Mouse (Mus musculus) cerebellum, adult 8-10 months (tissue): Measurements from ENCODE around the gene Fgfr4.

Experiments used
- DNase-seq: peaks from one replicate; pipeline ENCODE4 v3.0.0; 2022

Gene Fgfr4

DNA sequence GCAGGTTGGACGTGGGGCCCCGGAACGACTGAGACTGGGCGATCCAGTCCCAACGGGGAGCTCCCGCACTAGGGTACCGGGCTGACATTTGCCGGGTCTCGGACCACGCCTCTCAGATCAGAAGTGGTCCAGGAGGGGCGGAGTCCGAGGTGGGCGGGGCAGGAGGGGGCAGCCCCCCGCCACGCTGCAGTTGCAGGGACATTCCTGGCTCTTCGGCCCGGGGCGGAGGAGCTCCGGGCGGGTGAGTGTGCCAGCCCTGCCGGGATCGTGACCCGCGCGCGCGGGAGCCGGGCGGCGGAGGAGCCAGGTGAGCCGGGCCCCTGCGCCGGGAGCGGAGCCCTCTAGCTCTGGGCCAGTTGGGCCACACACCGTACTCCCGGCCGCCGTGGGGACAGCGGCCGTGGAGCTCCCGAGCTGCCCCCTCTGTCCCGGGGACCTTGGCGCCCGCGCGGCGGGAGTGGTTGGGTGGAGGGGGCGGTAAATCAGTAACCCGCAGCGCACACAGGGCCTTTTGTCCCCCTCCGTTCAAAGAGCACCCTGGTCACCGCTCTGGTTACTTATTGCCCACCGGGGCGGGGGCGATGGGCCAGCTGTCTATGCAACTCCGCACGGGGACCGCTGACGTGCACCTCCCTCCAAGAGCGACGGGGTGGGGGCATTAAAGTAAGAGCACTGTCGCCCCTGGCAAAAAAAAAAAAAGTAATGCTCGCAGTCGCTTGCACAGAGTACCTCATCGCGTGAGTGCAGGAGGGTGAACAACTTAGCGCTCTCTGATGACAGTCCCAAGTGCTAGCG, at the start of gene Fgfr4:
Gene Fgfr4 (plus strand): TSS at position 20 of the 795 bp plus-strand sequence.
- DNase-seq = no peak

DNA sequence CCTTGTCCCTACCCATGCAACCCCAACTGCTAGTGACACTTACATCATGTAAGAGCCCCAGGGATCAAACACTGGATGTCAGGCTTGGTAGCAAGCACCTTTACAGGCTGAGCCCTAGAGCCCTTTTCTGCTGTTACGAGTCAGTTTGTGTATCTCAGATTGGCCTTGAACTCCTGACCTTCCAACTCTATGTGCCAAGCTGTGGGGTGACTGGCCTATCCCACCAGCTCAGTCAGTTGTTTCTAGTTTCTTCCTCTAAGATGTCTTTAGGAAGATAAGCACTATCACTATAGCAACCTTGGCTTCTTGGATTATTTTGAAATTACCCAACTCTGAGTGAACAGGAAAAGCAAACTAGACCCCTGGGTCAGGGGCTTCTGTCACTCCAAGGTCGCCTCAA, 49.1 kb upstream of the Fgfr4 start:
- no peak for DNase-seq

DNA sequence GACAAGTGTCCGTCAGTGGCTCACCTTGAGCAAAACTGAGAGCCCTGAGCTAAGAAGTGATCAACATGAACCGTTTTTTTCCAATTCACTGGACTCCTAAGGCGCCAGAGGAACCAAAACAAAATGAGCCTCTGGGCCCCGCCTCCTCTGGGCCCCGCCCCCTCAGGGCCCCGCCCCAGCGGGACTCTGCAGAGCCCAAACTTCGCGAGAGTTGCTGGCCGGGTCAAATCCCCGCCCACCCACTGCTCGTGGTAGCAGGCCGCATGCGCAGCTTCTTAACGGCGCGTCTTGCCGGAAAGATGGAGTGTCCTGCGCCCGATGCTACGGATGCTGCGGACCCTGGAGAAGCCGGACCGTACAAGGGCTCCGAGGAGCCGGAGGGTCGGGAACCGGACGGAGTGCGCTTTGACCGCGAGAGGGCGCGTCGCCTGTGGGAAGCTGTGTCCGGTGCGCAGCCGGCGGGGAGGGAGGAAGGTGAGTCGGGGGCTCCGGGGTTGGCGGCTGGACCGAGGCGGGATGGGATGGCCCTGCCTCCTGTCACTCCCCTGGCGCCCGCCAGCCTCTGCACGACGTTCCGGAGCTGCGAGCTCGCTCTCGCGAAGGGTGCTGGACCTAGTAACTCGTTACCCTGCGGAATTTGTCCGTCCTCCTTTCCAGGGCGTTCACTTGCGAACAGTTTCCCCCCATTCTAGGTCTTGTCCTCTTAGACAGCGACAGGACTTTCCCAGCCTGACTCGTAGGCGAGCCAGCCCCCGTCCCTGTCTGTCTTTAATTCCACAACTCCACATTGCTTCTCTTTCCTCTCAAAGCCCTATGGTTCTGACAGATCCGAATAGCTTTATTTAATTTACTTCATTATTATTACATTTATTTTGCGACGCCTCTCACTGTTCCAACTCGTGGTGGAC, 47.1 kb upstream of the Fgfr4 start, which contains the start of gene Zfp346:
Gene Zfp346 (plus strand): TSS at position 267 of the 908 bp plus-strand sequence.
- peak; percentile 97 for DNase-seq

DNA sequence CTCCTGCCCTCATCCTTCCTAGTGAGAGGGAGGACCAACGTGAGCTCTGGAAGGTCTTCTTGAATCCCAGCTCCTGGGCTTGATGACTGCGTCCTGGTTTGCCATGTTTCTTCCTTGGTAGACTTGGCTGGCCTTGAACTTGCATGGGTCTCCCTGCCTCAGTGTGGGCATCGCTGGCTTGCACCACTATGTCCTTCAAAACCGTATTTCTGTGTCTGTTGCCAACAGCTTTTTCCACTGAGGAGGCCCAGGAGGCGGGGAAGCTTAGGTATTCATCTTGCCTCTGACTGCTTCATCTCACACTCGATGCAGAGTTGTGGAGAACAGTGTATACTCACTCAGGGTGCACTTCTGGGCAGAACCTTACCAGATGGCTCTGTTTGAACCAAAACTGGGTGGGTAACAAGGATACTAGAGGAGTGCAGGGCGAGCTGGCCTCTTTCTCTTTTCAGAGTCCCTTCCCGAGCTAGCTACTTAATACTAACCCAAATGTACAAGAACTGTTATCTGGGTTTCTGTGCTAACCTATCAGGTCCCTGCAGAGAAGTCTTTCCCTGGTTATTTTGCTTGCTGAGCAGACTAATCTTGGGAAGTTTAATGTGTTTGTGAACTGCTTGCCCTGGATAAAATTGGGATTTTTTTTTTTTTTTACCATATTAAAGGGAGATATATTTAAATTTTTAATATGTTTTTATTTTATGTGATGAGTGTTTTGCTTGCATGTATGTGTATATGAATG, 46.3 kb upstream of the Fgfr4 start:
- peak; percentile 25 for DNase-seq

DNA sequence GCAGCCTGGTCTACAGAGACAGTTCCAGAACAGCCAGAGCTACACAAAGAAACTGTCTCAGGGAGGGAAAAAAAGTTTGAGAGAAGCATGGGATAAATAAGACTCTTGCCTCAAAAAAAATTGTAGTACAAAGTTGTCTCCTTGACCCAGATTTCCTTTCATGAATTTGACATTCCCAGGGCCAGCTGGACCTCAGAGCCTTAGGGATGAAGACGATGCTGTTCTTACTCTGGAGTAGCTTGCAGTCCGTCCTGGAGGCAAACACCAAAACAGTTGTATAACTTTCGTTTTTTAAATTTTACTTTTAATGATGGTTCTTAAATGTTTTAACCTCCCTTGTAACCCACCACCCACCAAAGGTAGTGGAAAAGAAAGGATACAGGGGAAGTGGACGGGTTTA, 45.3 kb upstream of the Fgfr4 start:
- DNase-seq = no peak

DNA sequence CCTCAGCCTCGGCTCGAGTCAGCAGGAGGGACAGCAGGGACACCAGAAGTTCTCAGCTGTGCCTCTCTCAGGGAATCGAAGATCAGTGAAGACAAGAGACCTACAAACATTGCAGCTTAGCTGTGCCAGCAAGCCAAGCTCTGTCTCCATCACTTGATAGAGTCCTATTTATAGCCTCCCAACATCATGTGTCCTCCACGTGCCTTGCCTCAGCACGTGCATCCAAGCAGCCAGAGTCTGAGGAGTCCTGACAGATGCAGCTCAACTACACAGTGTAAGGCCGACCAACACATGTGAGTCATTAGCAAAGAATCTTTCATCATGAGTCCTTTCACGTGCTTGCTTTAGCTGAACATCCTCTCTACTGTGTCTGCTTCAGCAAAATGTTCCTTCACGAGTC, 44.7 kb upstream of the Fgfr4 start:
- no peak for DNase-seq

DNA sequence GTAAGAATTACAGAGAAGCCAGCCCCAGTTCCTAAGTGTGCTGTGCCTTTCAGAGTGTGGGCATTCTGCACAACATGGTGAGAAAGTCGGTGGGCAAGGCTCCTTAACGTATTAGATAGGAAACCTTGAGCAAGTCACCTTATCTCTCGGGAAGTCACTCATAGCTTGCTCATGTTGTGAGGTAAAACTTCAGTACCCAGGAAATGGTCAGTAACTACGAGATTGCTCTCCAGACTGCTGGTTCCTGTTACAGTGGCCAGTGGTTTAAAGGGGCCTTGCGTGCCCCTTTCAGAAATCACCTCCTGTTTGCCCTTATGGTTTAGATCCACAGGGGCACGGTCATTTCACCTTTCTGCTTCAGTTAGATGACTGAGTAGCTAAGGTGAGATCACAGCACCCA, 38.1 kb upstream of the Fgfr4 start:
- no peak for DNase-seq

DNA sequence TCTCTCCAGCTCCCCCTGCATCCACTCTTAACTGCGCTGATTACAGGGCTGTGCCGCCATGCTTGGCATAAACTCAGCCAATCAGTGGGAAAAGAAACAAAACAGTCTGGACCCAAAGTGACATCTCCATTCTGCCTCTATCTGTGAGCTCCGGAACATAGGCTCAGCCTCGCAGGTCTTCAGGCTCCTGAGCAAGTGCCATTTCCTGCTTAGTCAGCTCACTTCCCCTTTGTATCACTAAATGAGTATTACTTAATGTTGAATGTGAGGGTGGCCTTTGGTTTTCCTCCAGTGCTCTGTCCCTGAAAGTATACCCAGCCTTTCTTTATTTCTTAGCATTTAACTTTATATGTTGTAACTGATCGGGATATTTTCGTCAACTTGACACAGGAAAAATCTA, 27.5 kb upstream of the Fgfr4 start:
- DNase-seq = no peak

DNA sequence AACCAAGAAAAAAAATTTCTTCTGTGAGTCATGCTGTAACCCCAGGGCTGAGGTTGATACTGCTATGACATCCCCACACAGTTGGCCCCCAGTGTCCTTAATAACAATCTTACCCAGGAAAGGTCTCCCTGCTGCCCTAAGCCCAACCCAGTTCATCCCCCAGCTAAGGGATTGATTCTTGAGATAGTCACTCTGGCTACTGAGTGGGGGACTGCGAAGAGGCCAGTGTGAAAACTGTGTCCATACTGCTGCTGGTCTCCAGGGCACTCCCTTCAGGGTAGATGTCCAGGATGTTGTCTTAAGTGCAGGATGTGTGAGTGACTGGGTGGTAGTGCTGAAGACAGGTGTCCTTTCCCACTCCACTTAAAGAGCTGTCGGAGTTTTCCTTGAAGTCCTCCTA, 19.0 kb upstream of the Fgfr4 start, which contains the start of gene Gm17617:
Gene Gm17617 (minus strand): TSS at position 101 of the 400 bp plus-strand sequence.
- no peak for DNase-seq

DNA sequence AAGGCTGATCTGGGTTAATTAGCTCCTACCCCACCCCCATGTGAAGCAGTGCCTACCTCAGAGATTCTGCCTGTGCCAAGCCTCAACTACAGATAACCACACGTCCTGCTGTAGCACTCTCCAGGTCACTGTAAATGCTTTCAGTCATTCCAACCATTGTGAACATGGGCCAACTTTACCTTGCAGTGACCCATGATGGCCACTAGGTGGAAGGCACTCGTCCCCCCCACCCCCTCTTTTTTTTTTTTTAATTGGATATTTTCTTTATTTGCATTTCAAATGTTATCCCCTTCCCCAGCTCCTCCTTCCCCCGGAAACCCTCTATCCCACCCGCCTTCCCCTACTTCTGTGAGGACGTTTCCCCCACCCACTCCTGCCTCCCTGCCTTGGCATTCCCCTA, 17.1 kb upstream of the Fgfr4 start:
- no peak for DNase-seq

DNA sequence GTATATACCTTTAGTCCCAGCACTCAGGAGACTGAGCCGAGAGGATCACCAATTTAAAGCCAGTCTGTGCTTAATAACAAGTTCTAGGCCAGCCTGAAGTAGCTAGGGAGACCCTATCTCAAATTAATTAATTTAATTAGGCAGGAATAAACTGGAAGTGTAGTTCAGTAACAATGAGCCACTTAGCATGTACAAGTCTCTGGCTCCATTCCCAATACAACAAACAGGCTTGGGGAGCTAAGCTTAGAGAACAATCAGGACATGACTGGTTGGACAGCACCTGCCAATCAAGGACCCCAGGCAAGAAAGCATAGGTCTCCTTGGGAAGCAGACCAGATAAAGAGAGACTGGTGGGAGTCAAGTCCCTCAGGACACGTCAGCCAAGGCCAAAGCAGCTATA, 12.2 kb upstream of the Fgfr4 start:
- DNase-seq = no peak

DNA sequence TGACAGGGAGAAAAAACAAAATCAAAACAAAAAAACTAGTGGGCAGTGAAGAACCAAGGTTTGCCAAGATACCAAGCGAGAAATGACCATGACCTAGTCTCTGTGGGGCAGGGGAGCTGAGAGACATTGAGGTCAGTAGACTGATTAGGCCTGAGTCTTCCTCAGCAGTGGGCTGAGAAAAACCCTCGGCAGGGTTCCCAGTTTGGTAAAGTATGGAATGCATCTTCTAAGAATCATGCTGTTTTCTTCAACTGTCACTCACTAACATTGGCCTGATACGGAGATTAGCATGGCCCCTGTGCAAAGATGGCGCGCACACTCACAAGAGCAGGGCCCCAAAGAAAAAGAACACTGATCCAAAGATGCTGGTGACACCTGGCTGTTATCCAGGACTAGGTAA, 1.5 kb downstream of the Fgfr4 start:
- DNase-seq = no peak

DNA sequence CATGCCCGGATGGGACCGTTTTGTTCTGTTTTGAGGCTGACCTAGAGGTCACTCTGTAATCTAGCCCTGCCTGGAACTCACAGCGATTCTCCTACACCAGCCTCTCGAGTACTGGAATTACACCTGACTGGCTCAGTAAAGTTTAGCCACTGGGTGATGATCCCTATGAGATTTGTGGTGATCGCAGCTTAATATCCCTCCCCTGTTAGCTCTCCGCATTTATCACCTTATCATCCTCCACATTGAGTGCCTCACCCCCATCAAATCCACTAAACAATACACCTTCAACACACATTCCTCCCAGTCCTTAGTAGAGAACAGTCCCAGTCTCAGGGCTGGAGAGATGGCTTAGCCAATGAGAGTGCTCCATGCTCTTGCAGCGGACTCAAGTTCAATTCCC, 9.9 kb downstream of the Fgfr4 start:
- DNase-seq = no peak

DNA sequence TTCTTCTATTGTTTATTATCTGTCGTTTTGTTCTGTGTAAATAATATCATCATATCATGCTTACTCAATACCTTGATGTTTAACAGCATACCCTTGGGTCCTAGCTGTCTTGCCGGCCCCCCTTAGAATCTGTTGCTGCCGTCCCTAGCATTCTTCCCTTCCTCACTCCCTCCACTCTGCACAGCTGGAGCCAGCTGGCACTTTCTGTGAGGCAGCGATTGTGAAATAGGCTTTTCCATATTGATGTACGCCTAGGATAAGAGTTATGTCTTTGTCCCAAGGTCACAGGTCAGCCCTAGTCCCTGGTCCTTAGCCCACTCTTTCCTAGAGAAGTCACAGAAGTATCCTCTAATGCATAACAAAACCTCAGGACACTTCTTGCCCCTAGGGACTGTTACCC, 11.1 kb downstream of the Fgfr4 start:
- DNase-seq = no peak

DNA sequence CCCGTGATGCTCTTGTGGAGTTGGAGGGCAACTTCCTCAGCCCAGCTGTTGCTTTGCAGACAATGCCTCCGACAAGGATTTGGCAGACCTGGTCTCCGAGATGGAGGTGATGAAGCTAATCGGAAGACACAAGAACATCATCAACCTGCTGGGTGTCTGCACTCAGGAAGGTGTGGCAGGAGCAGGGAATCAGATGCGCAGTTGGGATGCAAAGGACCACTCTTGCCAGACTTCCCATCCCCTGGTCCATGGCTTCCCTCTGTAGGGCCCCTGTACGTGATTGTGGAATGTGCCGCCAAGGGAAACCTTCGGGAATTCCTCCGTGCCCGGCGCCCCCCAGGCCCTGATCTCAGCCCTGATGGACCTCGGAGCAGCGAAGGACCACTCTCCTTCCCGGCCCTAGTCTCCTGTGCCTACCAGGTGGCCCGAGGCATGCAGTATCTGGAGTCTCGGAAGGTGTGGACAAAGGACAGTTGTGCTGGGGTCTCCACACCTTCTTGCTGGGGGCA, 13.4 kb downstream of the Fgfr4 start:
- DNase-seq = no peak

DNA sequence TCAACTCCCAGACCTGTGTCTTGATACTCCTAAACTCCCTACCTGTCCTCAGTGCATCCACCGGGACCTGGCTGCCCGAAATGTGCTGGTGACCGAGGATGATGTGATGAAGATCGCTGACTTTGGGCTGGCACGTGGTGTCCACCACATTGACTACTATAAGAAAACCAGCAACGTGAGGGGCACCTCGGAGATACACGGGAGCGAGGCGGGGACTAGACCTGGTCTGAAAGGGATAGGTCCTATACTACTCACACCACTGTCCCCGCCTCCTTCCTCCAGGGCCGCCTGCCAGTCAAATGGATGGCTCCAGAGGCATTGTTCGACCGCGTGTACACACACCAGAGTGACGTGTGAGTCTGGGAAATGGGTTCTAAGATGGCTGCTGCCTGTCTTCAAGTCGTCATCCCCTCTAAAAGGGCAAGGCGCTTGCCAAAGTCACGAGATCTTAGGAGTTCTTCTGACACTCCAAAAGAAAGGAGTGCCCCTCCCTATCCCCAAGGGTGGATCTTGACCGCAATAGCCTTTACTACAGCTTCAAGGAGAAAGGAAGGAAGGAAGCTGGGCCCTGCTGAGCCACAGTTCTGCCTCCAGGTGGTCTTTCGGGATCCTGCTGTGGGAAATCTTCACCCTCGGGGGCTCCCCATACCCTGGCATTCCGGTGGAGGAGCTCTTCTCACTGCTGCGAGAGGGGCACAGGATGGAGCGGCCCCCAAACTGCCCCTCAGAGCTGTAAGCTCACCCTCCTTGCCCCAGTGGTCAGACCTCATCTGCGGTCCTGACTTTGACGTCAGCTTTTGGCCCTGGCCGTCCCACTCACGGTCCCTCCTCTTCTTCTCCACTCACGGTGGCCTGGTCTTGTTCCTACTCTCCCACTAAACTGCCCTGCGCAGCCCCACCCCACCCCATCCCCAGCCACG, 14.6 kb downstream of the Fgfr4 start:
- no peak for DNase-seq

DNA sequence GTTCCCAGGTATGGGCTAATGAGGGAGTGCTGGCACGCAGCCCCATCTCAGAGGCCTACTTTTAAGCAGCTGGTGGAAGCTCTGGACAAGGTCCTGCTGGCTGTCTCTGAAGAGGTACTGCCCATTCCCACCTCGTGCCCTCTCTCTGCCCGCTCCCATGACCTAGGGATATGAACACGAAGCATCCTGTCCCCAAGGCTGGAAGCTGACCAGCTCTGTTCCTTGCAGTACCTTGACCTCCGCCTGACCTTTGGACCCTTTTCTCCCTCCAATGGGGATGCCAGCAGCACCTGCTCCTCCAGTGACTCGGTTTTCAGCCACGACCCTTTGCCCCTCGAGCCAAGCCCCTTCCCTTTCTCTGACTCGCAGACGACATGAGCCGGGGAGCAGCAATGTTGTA, 15.4 kb downstream of the Fgfr4 start:
- DNase-seq = no peak

DNA sequence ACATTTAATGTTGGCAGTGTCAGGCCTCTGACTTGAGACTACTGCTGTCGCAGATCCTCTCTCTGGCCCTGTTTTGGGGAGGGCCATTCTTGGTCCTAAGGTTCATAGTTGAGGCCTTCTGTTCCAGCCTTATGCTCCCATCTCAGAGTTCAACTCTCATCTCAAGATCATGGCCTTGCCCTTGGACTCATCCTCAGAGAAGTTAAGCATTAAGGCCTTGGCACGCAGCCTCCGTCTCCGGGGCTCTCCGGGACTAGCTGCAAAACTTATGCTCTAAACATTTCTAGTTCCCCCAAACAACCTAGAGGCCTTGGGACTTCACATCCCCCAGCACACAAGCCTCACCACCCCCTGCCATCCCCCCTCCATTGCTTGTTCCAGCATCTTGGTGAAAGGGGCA, 15.8 kb downstream of the Fgfr4 start:
- DNase-seq = no peak

DNA sequence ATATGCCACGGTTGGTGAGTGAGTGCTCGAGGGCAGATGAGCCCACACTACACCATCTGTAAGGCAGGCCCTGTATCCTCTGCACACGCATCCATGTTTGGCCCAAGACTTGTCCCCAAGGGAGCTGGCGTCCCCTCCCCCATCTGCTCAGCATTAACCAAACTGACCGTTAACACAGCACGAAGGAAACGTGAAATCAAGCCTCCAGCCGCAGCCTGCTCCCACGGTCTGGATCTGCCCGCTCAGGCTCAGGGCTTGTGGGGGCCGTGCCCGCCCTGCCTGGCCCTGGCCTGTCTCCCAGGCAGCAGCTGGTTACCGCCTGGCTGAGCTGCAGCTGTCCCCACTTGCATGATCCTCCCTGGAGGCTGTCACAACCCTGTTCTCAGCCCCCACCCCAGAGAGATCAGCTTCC, 16.5 kb downstream of the Fgfr4 start:
- no peak for DNase-seq

DNA sequence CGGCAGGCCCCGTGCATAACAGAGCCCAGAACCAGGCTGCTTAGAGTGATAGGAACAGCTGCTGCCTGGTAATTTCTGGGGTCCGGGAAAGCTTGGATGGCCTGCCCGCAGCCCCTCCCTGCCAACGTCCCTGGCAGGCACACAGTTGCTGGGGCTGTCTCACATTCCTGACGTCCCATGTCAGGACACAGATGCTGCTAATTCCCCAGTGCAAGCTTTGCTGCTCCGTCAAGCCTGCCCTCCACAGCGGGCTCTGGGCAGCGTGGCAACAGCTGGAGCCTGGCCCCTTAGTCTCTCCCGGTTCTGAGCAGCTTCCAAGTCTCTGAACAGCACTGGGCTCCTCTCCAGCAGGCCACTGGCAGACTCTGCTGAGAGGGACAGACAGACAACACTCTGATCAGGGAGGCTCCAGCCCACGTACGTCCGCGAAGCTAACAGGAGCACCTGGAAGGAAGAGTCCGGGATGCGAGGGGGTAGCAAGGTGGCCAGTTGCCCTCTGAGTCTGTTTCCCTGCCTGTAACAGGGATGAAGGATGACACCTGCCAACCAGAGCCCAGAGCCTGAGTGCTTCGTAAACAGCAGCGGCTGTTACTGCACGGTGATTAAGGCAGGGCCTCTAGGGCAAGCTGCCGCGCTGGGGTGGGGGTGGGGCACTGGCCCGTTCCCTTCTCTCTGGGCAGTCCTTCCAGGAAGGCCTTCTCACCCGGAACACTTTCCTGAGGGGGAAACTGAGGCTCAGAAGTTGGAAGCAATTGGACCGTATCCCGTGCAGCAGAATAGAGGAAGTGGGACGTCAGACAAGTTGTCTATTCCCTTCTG, 19.3 kb downstream of the Fgfr4 start:
- DNase-seq = no peak

DNA sequence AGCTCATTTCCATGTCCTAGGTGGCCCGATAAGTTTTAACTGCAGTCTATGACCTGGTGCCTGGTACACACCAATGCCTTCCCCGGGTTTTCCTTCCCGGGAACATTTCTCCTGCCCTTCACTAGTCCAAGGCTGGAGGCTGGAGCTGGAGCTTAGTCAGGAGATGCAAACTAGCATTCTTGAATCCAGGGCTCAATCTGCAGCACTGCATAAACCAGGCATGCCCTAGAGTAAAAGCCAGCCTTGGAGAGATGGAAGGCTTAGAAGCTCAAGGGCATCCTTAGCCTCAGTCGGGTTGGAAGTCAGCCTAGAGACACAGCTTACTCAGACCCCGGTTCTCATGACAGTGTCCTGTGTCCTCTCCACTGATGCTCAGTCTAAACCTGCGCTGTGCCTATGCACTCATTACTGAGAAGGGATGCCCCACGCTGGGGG, 19.9 kb downstream of the Fgfr4 start:
- DNase-seq = no peak
